Mouse (Mus musculus): ENCODE data around the gene Phykpl.

DNA sequence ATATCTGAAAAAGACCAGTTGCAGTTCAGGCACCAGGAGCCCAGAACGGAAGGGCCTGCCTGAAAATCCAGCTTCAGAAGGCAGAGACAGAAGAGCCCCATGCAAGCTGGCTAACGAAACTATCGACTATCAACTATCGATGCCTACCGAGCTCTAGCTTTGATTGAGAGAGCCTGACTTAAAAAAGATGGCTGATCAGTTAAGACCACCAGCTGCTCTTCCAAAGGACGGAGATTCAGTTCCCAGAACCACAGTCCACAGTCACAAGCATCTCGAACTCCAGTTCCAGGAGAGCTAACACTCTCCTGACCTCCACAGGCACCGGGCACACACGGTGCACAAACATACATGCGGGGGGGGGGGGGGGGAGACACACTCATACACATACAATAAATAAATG is 30.0 kb upstream of the Phykpl start:
- TF ChIP-seq CTCF (conservative IDR thresholded peaks at IDR 0.05; ENCODE audit: low read length) (no peak), POU5F1 (IDR thresholded peaks at IDR 0.05; ENCODE audit: borderline replicate concordance, low read length) (no peak), NANOG (IDR thresholded peaks at IDR 0.05; ENCODE audit: borderline replicate concordance, low read length) (no peak)
